Mouse (Mus musculus): ENCODE data around the gene Tmem164.

- TF ChIP-seq MYOG (IDR thresholded peaks at IDR 0.05; ENCODE audit: control insufficient read depth in 1 of 3, insufficient read depth in 1 of 3, insufficient read length in 2 of 3, low read depth in 2 of 3) (no peak), USF1 (IDR thresholded peaks at IDR 0.05; ENCODE audit: low read depth) (no peak), POLR2A (IDR thresholded peaks at IDR 0.05; ENCODE audit: insufficient read length, low read depth) (no peak), MYOD1 (IDR thresholded peaks at IDR 0.05; ENCODE audit: control insufficient read depth in 1 of 3, insufficient read length in 2 of 3, low read depth in 2 of 3) (no peak), SRF (IDR thresholded peaks at IDR 0.05; ENCODE audit: control insufficient read depth, insufficient read length, low read depth) (no peak), E2F4 (IDR thresholded peaks at IDR 0.05; ENCODE audit: insufficient read depth) (no peak), REST (IDR thresholded peaks at IDR 0.05; ENCODE audit: insufficient read depth, insufficient read length) (no peak), POLR2AphosphoS2 (IDR thresholded peaks at IDR 0.05; ENCODE audit: insufficient read length, low read depth) (no peak)
Observed at GRCm38 (mm10) chrX:142670121-142670520, 11.1 kb upstream of the Tmem164 start.

Data from myocyte (in vitro differentiated cells).